Mouse (Mus musculus) midbrain, embryonic 13.5 days (tissue): ENCODE data around the gene Prpf8. TPM values are rescaled to one million over a fixed set of nuclear protein-coding genes. Genes with fewer than 3 reads are reported as not detected.

Experiments
- ATAC-seq: fragments of 200-750 bp; cut with Nextera tagmentation; 2 replicates; pipeline ENCODE4 v1.8.0; 2017; ENCODE audit warnings: mild to moderate bottlenecking, moderate TSS enrichment, moderate library complexity
- H3K27ac ChIP-seq: fragments of 300-500 bp; sonication (generic); 2 replicates; pipeline ENCODE4 v1.5.1; 2015; ENCODE audit warnings: inconsistent platforms, mild to moderate bottlenecking, moderate library complexity
- H3K27me3 ChIP-seq: fragments of 300-500 bp; sonication (generic); 2 replicates; pipeline ENCODE4 v1.6.1; 2015; ENCODE audit warnings: mild to moderate bottlenecking, inconsistent platforms
- H3K36me3 ChIP-seq: fragments of 300-500 bp; sonication (generic); 2 replicates; pipeline ENCODE4 v1.6.1; 2015; ENCODE audit warnings: mild to moderate bottlenecking, inconsistent platforms
- H3K4me1 ChIP-seq: fragments of 300-500 bp; sonication (generic); replicated peaks from 2 replicates; pipeline ENCODE4 v1.6.1; 2015; ENCODE audit warnings: inconsistent platforms
- H3K4me2 ChIP-seq: fragments of 300-500 bp; sonication (generic); replicated peaks from 2 replicates; pipeline ENCODE4 v1.6.1; 2015; ENCODE audit warnings: moderate library complexity, mild to moderate bottlenecking, inconsistent platforms
- H3K4me3 ChIP-seq: fragments of 300-500 bp; sonication (generic); replicated peaks from 2 replicates; pipeline ENCODE4 v1.5.1; 2015; ENCODE audit warnings: mild to moderate bottlenecking, inconsistent platforms
- H3K9ac ChIP-seq: fragments of 300-500 bp; sonication (generic); replicated peaks from 2 replicates; pipeline ENCODE4 v1.6.1; 2015; ENCODE audit warnings: mild to moderate bottlenecking, inconsistent platforms
- H3K9me3 ChIP-seq: fragments of 300-500 bp; sonication (generic); 2 replicates; pipeline ENCODE4 v1.6.1; 2016; ENCODE audit warnings: mild to moderate bottlenecking, inconsistent platforms
- WGBS: fragments of 180-500 bp; shearing (Covaris S2); methylation state at CpG from one replicate; pipeline ENCODE4 v1.1.7; 2015; 5-methylcytosine and 5-hydroxymethylcytosine counted together
- polyA plus RNA-seq: library from polyadenylated mRNA; unstranded; fragments of >200 nt; fragmentation: Nextera tagmentation; extraction: Ambion mirVana; gene quantifications from 2 replicates; pipeline ENCODE4 v1.2.1, GENCODE M21; 2015

The Prpf8 gene
- polyA plus RNA-seq, 1 experiment from 2014 or later: 61.8 TPM

GRCm38 (mm10) chr11:75538184-75538969 is 51.8 kb downstream of the Prpf8 start:
- Histone ChIP-seq H3K27me3 (no peaks in the 10 kb centered on the region), H3K36me3 (peaks cover 8% of the 10 kb centered on the region; the same call in 1 of the 2 replicates), H3K9me3 (no peaks in the 10 kb centered on the region), H3K9ac (peak overlapping the region; percentile 49), H3K4me3 (no peak overlapping the region), H3K4me2 (no peak overlapping the region), H3K27ac (0 out of 2 replicates have a peak overlapping the region, but pooled peaks have one; percentile 33), H3K4me1 (peaks cover 42% of the 10 kb centered on the region)
- 71% methylated on average over 9 of the region's 9 CpGs for WGBS
- no peak for ATAC-seq

- 87% methylated on average over 13 of the region's 13 CpGs for WGBS
- no peak overlapping the region for H3K27ac ChIP-seq
- peaks cover 37% of the 10 kb centered on the region for H3K4me1 ChIP-seq
Observed at GRCm38 (mm10) chr11:75538970-75539299, 52.3 kb downstream of the Prpf8 start.

GRCm38 (mm10) chr11:75540209-75540608 is 53.6 kb downstream of the Prpf8 start:
- peaks cover 25% of the 10 kb centered on the region for H3K4me1 ChIP-seq
- no peaks in the 10 kb centered on the region for H3K27me3 ChIP-seq
- no peak overlapping the region for H3K4me2 ChIP-seq
- no peak overlapping the region for H3K9ac ChIP-seq
- peaks cover 19% of the 10 kb centered on the region; the same call in 1 of the 2 replicates for H3K36me3 ChIP-seq
- 89% methylated on average over 8 of the region's 8 CpGs for WGBS
- no peak overlapping the region for H3K27ac ChIP-seq
- no peak for ATAC-seq
- H3K4me3 ChIP-seq: no peak overlapping the region
- no peaks in the 10 kb centered on the region for H3K9me3 ChIP-seq

More at GRCm38 (mm10) chr11:75538970-75539299, 52.3 kb downstream of the Prpf8 start:
- Histone ChIP-seq H3K4me3 (no peak overlapping the region), H3K9ac (no peak overlapping the region), H3K27me3 (no peaks in the 10 kb centered on the region), H3K4me2 (no peak overlapping the region), H3K9me3 (no peaks in the 10 kb centered on the region), H3K36me3 (peaks cover 8% of the 10 kb centered on the region; the same call in 1 of the 2 replicates)
- ATAC-seq: no peak

- Histone ChIP-seq H3K27ac (0 out of 2 replicates have a peak overlapping the region, but pooled peaks have one; percentile 15), H3K27me3 (no peaks in the 10 kb centered on the region), H3K36me3 (peaks cover 27% of the 10 kb centered on the region), H3K9me3 (no peaks in the 10 kb centered on the region), H3K4me2 (no peak overlapping the region), H3K4me3 (no peak overlapping the region), H3K4me1 (peaks cover 19% of the 10 kb centered on the region), H3K9ac (0 out of 2 replicates have a peak overlapping the region, but pooled peaks have one; percentile 33)
- no peak for ATAC-seq
- WGBS: 71% methylated on average over 19 of the region's 19 CpGs
Observed at GRCm38 (mm10) chr11:75540710-75541581, 54.3 kb downstream of the Prpf8 start.

- no peak for ATAC-seq
- no peak overlapping the region for H3K4me3 ChIP-seq
- H3K27me3 ChIP-seq: no peaks in the 10 kb centered on the region
- no peak overlapping the region for H3K9ac ChIP-seq
- H3K4me1 ChIP-seq: peaks cover 8% of the 10 kb centered on the region; the same call in 1 of the 2 replicates
- H3K9me3 ChIP-seq: no peaks in the 10 kb centered on the region
- no peak overlapping the region for H3K27ac ChIP-seq
- no peak overlapping the region for H3K4me2 ChIP-seq
- 91% methylated on average over 9 of the region's 9 CpGs for WGBS
- H3K36me3 ChIP-seq: peaks cover 45% of the 10 kb centered on the region
Observed at GRCm38 (mm10) chr11:75544713-75545112, 58.1 kb downstream of the Prpf8 start.

GRCm38 (mm10) chr11:75546057-75546456 is 59.4 kb downstream of the Prpf8 start:
- Histone ChIP-seq H3K27me3 (no peaks in the 10 kb centered on the region), H3K4me1 (peaks cover 18% of the 10 kb centered on the region), H3K36me3 (peaks cover 47% of the 10 kb centered on the region), H3K9me3 (no peaks in the 10 kb centered on the region), H3K9ac (no peak overlapping the region), H3K27ac (no peak overlapping the region), H3K4me3 (no peak overlapping the region), H3K4me2 (no peak overlapping the region)
- no peak for ATAC-seq
- WGBS: 81% methylated on average over 4 of the region's 4 CpGs

GRCm38 (mm10) chr11:75549658-75550111 is 63.1 kb downstream of the Prpf8 start:
- peaks cover 43% of the 10 kb centered on the region for H3K36me3 ChIP-seq
- H3K9me3 ChIP-seq: no peaks in the 10 kb centered on the region
- H3K4me3 ChIP-seq: no peak overlapping the region
- H3K27me3 ChIP-seq: no peaks in the 10 kb centered on the region
- peaks cover 31% of the 10 kb centered on the region for H3K4me1 ChIP-seq
- no peak overlapping the region for H3K4me2 ChIP-seq
- 62% methylated on average over 5 of the region's 5 CpGs for WGBS
- no peak overlapping the region for H3K9ac ChIP-seq
- ATAC-seq: 0 out of 2 replicates have a peak, but pooled peaks have one; percentile 17
- H3K27ac ChIP-seq: 0 out of 2 replicates have a peak overlapping the region, but pooled peaks have one; percentile 51

GRCm38 (mm10) chr11:75550200-75550946 is 63.8 kb downstream of the Prpf8 start:
- peaks cover 31% of the 10 kb centered on the region for H3K4me1 ChIP-seq
- no peaks in the 10 kb centered on the region for H3K27me3 ChIP-seq
- H3K27ac ChIP-seq: 0 out of 2 replicates have a peak overlapping the region, but pooled peaks have one; percentile 30
- H3K9ac ChIP-seq: no peak overlapping the region
- 63% methylated on average over 12 of the region's 12 CpGs for WGBS
- H3K4me3 ChIP-seq: no peak overlapping the region
- no peaks in the 10 kb centered on the region for H3K9me3 ChIP-seq
- H3K36me3 ChIP-seq: peaks cover 37% of the 10 kb centered on the region
- H3K4me2 ChIP-seq: no peak overlapping the region
- ATAC-seq: 0 out of 2 replicates have a peak, but pooled peaks have one; percentile 48

GRCm38 (mm10) chr11:75551321-75551720 is 64.7 kb downstream of the Prpf8 start:
- no peak overlapping the region for H3K9ac ChIP-seq
- H3K36me3 ChIP-seq: peaks cover 27% of the 10 kb centered on the region
- WGBS: 88% methylated on average over 5 of the region's 5 CpGs
- no peak overlapping the region for H3K4me3 ChIP-seq
- peaks cover 31% of the 10 kb centered on the region for H3K4me1 ChIP-seq
- no peak overlapping the region for H3K27ac ChIP-seq
- no peaks in the 10 kb centered on the region for H3K27me3 ChIP-seq
- no peaks in the 10 kb centered on the region for H3K9me3 ChIP-seq
- no peak overlapping the region for H3K4me2 ChIP-seq
- ATAC-seq: no peak

GRCm38 (mm10) chr11:75551961-75552441 is 65.4 kb downstream of the Prpf8 start:
- Histone ChIP-seq H3K36me3 (peaks cover 25% of the 10 kb centered on the region), H3K27me3 (no peaks in the 10 kb centered on the region), H3K9me3 (no peaks in the 10 kb centered on the region), H3K4me2 (no peak overlapping the region), H3K4me1 (peaks cover 31% of the 10 kb centered on the region), H3K27ac (0 out of 2 replicates have a peak overlapping the region, but pooled peaks have one; percentile 14), H3K9ac (peak overlapping the region; percentile 37), H3K4me3 (no peak overlapping the region)
- ATAC-seq: no peak
- 69% methylated on average over 9 of the region's 9 CpGs for WGBS

GRCm38 (mm10) chr11:75552906-75553482 is 66.4 kb downstream of the Prpf8 start:
- no peak for ATAC-seq

More at GRCm38 (mm10) chr11:75552906-75553482, 66.4 kb downstream of the Prpf8 start:
- WGBS: 63% methylated on average over 7 of the region's 7 CpGs
- no peaks in the 10 kb centered on the region for H3K27me3 ChIP-seq
- H3K9ac ChIP-seq: no peak overlapping the region
- no peak overlapping the region for H3K4me2 ChIP-seq
- H3K36me3 ChIP-seq: peaks cover 24% of the 10 kb centered on the region
- no peak overlapping the region for H3K4me3 ChIP-seq
- H3K27ac ChIP-seq: no peak overlapping the region
- H3K4me1 ChIP-seq: peaks cover 31% of the 10 kb centered on the region
- H3K9me3 ChIP-seq: no peaks in the 10 kb centered on the region
